Mouse (Mus musculus) small intestine, adult 2 months (tissue): Measurements from ENCODE around the gene 7420426K07Rik. TPM values are rescaled to one million over a fixed set of nuclear protein-coding genes. Genes with fewer than 3 reads are reported as not detected.

Experiments
- H3K27ac ChIP-seq: fragments of 200-500 bp; 2 replicates; pipeline ENCODE4 v1.5.1; 2012; ENCODE audit warnings: low read depth, low read length, control low read depth, inconsistent platforms; ENCODE audit not compliant: insufficient read depth
- H3K27me3 ChIP-seq: fragments of 200-500 bp; 2 replicates; pipeline ENCODE4 v1.6.1; 2012; ENCODE audit warnings: mild to moderate bottlenecking, moderate library complexity, low read length, inconsistent platforms; ENCODE audit not compliant: control insufficient read depth, insufficient read depth
- H3K36me3 ChIP-seq: fragments of 200-500 bp; 2 replicates; pipeline ENCODE4 v1.6.1; 2012; ENCODE audit warnings: mild to moderate bottlenecking, low read length, control low read depth, inconsistent platforms; ENCODE audit not compliant: control insufficient read depth, insufficient read depth
- H3K4me1 ChIP-seq: fragments of 200-500 bp; 2 replicates; pipeline ENCODE4 v1.6.1; 2012; ENCODE audit warnings: low read length, inconsistent platforms, mixed read lengths; ENCODE audit not compliant: control insufficient read depth, insufficient read depth, insufficient read length
- H3K4me3 ChIP-seq: fragments of 200-500 bp; 2 replicates; pipeline ENCODE4 v1.5.1; 2012; ENCODE audit warnings: low read depth, mild to moderate bottlenecking, control low read depth, inconsistent platforms, low read length, moderate library complexity
- CTCF ChIP-seq: fragments of 200-500 bp; IDR thresholded peaks from 2 replicates; pipeline ENCODE4 v1.5.1; 2012; ENCODE audit warnings: low read depth, mild to moderate bottlenecking, control low read depth, inconsistent platforms, low read length, moderate library complexity, mixed read lengths; ENCODE audit not compliant: insufficient replicate concordance, insufficient read length; ENCODE audit errors: extremely low read depth
- POLR2A ChIP-seq: fragments of 200-500 bp; IDR thresholded peaks from 2 replicates; pipeline ENCODE4 v1.6.1; 2012; ENCODE audit warnings: low read depth, mild to moderate bottlenecking, control low read depth, inconsistent platforms, low read length, moderate library complexity
- WGBS: fragments of 180-500 bp; shearing (Covaris S2); methylation state at CpG from one replicate; pipeline ENCODE4 v1.1.7; 2018; 5-methylcytosine and 5-hydroxymethylcytosine counted together
- polyA plus RNA-seq: library from polyadenylated mRNA; depleted of rRNA; stranded (reverse); fragments of >200 nt; gene quantifications from 2 replicates; pipeline ENCODE4 v1.2.3, GENCODE M21; 2012

7420426K07Rik gene
- polyA plus RNA-seq, 1 experiment, result not detected

GRCm38 (mm10) chr9:98924183-98924582, 21.3 kb downstream of the 7420426K07Rik start:
- WGBS, result 57% methylated on average over 6 of the region's 6 CpGs
- TF ChIP-seq CTCF, result no peak
- no peak for TF ChIP-seq POLR2A
- H3K4me3 ChIP-seq, result no peak overlapping the region

GRCm38 (mm10) chr9:98929496-98929895, 26.6 kb downstream of the 7420426K07Rik start:
- TF ChIP-seq CTCF (peak; percentile 22; the same call in 1 of the 2 replicates), POLR2A (no peak)
- Histone ChIP-seq H3K36me3 (no peaks in the 10 kb centered on the region), H3K27me3 (no peaks in the 10 kb centered on the region), H3K4me1 (no peaks in the 10 kb centered on the region), H3K27ac (no peak overlapping the region), H3K4me3 (no peak overlapping the region)
- WGBS, result 85% methylated on average over 2 of the region's 2 CpGs

More at GRCm38 (mm10) chr9:98924183-98924582, 21.3 kb downstream of the 7420426K07Rik start:
- Histone ChIP-seq H3K27me3 (no peaks in the 10 kb centered on the region), H3K36me3 (no peaks in the 10 kb centered on the region), H3K27ac (no peak overlapping the region), H3K4me1 (no peaks in the 10 kb centered on the region)

GRCm38 (mm10) chr9:98932931-98933330, 30.0 kb downstream of the 7420426K07Rik start:
- no peaks in the 10 kb centered on the region for H3K27me3 ChIP-seq
- no peaks in the 10 kb centered on the region for H3K36me3 ChIP-seq
- no peak overlapping the region for H3K4me3 ChIP-seq
- TF ChIP-seq POLR2A (no peak), CTCF (no peak)
- WGBS, result 50% methylated on average over 6 of the region's 6 CpGs
- no peaks in the 10 kb centered on the region for H3K4me1 ChIP-seq
- no peak overlapping the region for H3K27ac ChIP-seq

- Histone ChIP-seq H3K36me3 (no peaks in the 10 kb centered on the region), H3K27me3 (no peaks in the 10 kb centered on the region), H3K4me3 (no peak overlapping the region), H3K27ac (no peak overlapping the region), H3K4me1 (no peaks in the 10 kb centered on the region)
- WGBS, result 33% methylated on average over 16 of the region's 16 CpGs
- TF ChIP-seq CTCF (no peak), POLR2A (no peak)
Measured at GRCm38 (mm10) chr9:98935190-98935909, 32.4 kb downstream of the 7420426K07Rik start.

GRCm38 (mm10) chr9:98939290-98939689, 36.4 kb downstream of the 7420426K07Rik start:
- Histone ChIP-seq H3K27me3 (no peaks in the 10 kb centered on the region), H3K27ac (no peak overlapping the region), H3K4me1 (no peaks in the 10 kb centered on the region), H3K36me3 (no peaks in the 10 kb centered on the region), H3K4me3 (no peak overlapping the region)
- TF ChIP-seq POLR2A (no peak), CTCF (peak; percentile 33; the same call in 1 of the 2 replicates)
- WGBS, result 19% methylated on average over 2 of the region's 2 CpGs

GRCm38 (mm10) chr9:98952171-98953050, 49.5 kb downstream of the 7420426K07Rik start:
- 2% methylated on average over 40 of the region's 40 CpGs for WGBS
- H3K36me3 ChIP-seq, result no peaks in the 10 kb centered on the region
- H3K27ac ChIP-seq, result no peak overlapping the region
- peaks cover 65% of the 10 kb centered on the region for H3K27me3 ChIP-seq
- H3K4me1 ChIP-seq, result peaks cover 22% of the 10 kb centered on the region
- no peak for TF ChIP-seq CTCF
- no peak for TF ChIP-seq POLR2A
- no peak overlapping the region for H3K4me3 ChIP-seq

GRCm38 (mm10) chr9:98953291-98953690, 50.4 kb downstream of the 7420426K07Rik start:
- H3K36me3 ChIP-seq, result no peaks in the 10 kb centered on the region
- no peak overlapping the region for H3K4me3 ChIP-seq
- peaks cover 73% of the 10 kb centered on the region for H3K27me3 ChIP-seq
- 8% methylated on average over 4 of the region's 4 CpGs for WGBS
- no peak for TF ChIP-seq CTCF
- TF ChIP-seq POLR2A, result no peak
- H3K4me1 ChIP-seq, result peaks cover 22% of the 10 kb centered on the region
- no peak overlapping the region for H3K27ac ChIP-seq
